Mouse (Mus musculus) cortical plate, adult 2 months (tissue): ENCODE data around the gene Erc2.

Experiments used
- CTCF ChIP-seq: fragments of 200-500 bp; IDR thresholded peaks from 2 replicates; pipeline ENCODE4 v1.5.1; 2011; ENCODE audit warnings: mild to moderate bottlenecking, control low read depth, low read length; ENCODE audit not compliant: insufficient read depth; ENCODE audit errors: extremely low read depth
- POLR2A ChIP-seq: fragments of 200-500 bp; IDR thresholded peaks from 2 replicates; pipeline ENCODE4 v1.6.1; 2011; ENCODE audit warnings: mild to moderate bottlenecking, low read length, control low read depth; ENCODE audit not compliant: insufficient read depth; ENCODE audit errors: extremely low read depth

GRCm38 (mm10) chr14:27695781-27696180 is 73.6 kb downstream of the Erc2 start:
- TF ChIP-seq CTCF: no peak
- TF ChIP-seq POLR2A: no peak
